Mouse (Mus musculus): Measurements from ENCODE around the gene Abca17.

DNA sequence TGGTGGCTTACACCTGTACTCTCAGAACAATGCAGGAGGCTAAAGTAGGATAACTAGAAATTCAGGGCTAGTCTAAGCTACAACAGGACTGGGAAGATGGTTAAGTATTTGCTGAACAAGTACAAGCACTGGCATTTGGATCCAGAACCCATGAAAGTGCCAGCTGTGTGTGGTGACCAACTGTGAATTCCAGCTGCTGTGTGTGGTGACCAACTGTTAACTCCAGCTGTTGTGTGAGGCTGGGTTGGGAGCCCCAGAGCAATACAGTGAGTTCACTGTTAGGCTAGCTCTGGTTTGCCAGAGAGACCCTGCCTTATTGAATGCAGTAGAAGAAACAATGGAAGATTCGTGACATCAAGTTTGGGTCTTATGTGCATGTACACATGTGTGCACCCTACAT is 114.4 kb downstream of the Abca17 start:
- TF ChIP-seq CTCF (IDR thresholded peaks at IDR 0.05; ENCODE audit: low read depth) (no peak), EP300 (IDR thresholded peaks at IDR 0.05; ENCODE audit: low read depth) (no peak)

All from liver, embryonic 14.5 days (tissue).